Mouse (Mus musculus) myocyte (in vitro differentiated cells): ENCODE results near the gene Ankrd23. TPM values are rescaled to one million over a fixed set of nuclear protein-coding genes. Genes with fewer than 3 reads are reported as not detected.
A peak's percentile ranks its signal among the peaks of the same experiment; 100 is the strongest.

ENCODE experiments used
- H3K27me3 ChIP-seq: one replicate; pipeline ENCODE4 v1.6.1; 2011; ENCODE audit not compliant: control insufficient read depth, insufficient read depth, insufficient read length
- H3K36me3 ChIP-seq: one replicate; pipeline ENCODE4 v1.6.1; 2011; ENCODE audit not compliant: control insufficient read depth, insufficient read depth
- H3K4me2 ChIP-seq: one replicate; pipeline ENCODE4 v1.6.1; 2011; ENCODE audit warnings: low read depth, control low read depth
- H3K4me3 ChIP-seq: one replicate; pipeline ENCODE4 v1.5.1; 2011; ENCODE audit warnings: mild to moderate bottlenecking, control low read depth, moderate library complexity
- H3K79me2 ChIP-seq: one replicate; pipeline ENCODE4 v1.6.1; 2011; ENCODE audit not compliant: control insufficient read depth, insufficient read depth
- H3ac ChIP-seq: one replicate; pipeline ENCODE4 v1.6.1; 2011; ENCODE audit not compliant: control insufficient read depth, insufficient read length
- CEBPB ChIP-seq: IDR thresholded peaks from 2 replicates; pipeline ENCODE4 v1.6.1; 2011; ENCODE audit warnings: mild to moderate bottlenecking, moderate library complexity; ENCODE audit not compliant: poor library complexity, insufficient read depth, severe bottlenecking
- E2F4 ChIP-seq: IDR thresholded peaks from one replicate; pipeline ENCODE4 v1.6.1; 2011; ENCODE audit warnings: mild to moderate bottlenecking, control low read depth, moderate library complexity; ENCODE audit not compliant: insufficient read depth
- MAX ChIP-seq: IDR thresholded peaks from one replicate; pipeline ENCODE4 v1.6.1; 2011; ENCODE audit warnings: low read depth, mild to moderate bottlenecking, control low read depth
- MYOD1 ChIP-seq, 3 experiments: IDR thresholded peaks; one replicate each; pipeline ENCODE4 v1.6.1; 2011; ENCODE audit warnings: control low read depth in 2 of 3, low read depth in 2 of 3, mild to moderate bottlenecking in 2 of 3, moderate library complexity in 1 of 3; ENCODE audit not compliant: insufficient read length in 2 of 3, control insufficient read depth in 1 of 3
- MYOG ChIP-seq, 3 experiments: IDR thresholded peaks; one replicate each; pipeline ENCODE4 v1.6.1; 2011; ENCODE audit warnings: control low read depth in 2 of 3, low read depth in 2 of 3, mild to moderate bottlenecking in 2 of 3; ENCODE audit not compliant: insufficient read length in 2 of 3, control insufficient read depth in 1 of 3, insufficient read depth in 1 of 3
- POLR2A ChIP-seq: IDR thresholded peaks from one replicate; pipeline ENCODE4 v1.6.1; 2011; ENCODE audit warnings: low read depth, mild to moderate bottlenecking, control low read depth, moderate library complexity; ENCODE audit not compliant: insufficient read length
- POLR2AphosphoS2 ChIP-seq: IDR thresholded peaks from one replicate; pipeline ENCODE4 v1.6.1; 2011; ENCODE audit warnings: low read depth, control low read depth; ENCODE audit not compliant: insufficient read length
- REST ChIP-seq: IDR thresholded peaks from one replicate; pipeline ENCODE4 v1.6.1; 2011; ENCODE audit warnings: mild to moderate bottlenecking, control low read depth, moderate library complexity; ENCODE audit not compliant: insufficient read depth, insufficient read length
- SRF ChIP-seq: IDR thresholded peaks from one replicate; pipeline ENCODE4 v1.6.1; 2011; ENCODE audit warnings: low read depth; ENCODE audit not compliant: control insufficient read depth, insufficient read length
- TCF12 ChIP-seq: IDR thresholded peaks from one replicate; pipeline ENCODE4 v1.6.1; 2011; ENCODE audit warnings: mild to moderate bottlenecking, control low read depth; ENCODE audit not compliant: poor library complexity, insufficient read depth, severe bottlenecking
- TCF3 ChIP-seq: IDR thresholded peaks from one replicate; pipeline ENCODE4 v1.6.1; 2011; ENCODE audit warnings: low read depth, control low read depth; ENCODE audit not compliant: insufficient read length
- USF1 ChIP-seq: IDR thresholded peaks from one replicate; pipeline ENCODE4 v1.6.1; 2011; ENCODE audit warnings: low read depth, mild to moderate bottlenecking, control low read depth, moderate library complexity
- polyA plus RNA-seq: library from polyadenylated mRNA; unstranded; fragments of >200 nt; fragmentation: generic; extraction: Trizol; gene quantifications from one replicate; pipeline ENCODE4 v1.2.1, GENCODE M21; 2012; ENCODE audit warnings: missing spikeins

Gene Ankrd23
- polyA plus RNA-seq, 1 experiment = 78.6 TPM

- H3K27me3 ChIP-seq = no peaks in the 10 kb centered on the region
- TF ChIP-seq MYOG (IDR thresholded peaks at IDR 0.05; ENCODE audit: control insufficient read depth in 1 of 3, insufficient read depth in 1 of 3, insufficient read length in 2 of 3, low read depth in 2 of 3) (peak in 1 of 3 experiments; percentile 2), USF1 (no peak), TCF12 (no peak), TCF3 (no peak), POLR2A (peak; percentile 63), CEBPB (no peak), MYOD1 (IDR thresholded peaks at IDR 0.05; ENCODE audit: control insufficient read depth in 1 of 3, insufficient read length in 2 of 3, low read depth in 2 of 3) (peak in 1 of 3 experiments; percentile 50), POLR2AphosphoS2 (peak; percentile 63), REST (no peak), E2F4 (no peak), MAX (no peak), SRF (no peak)
- H3ac ChIP-seq = no peak overlapping the region
- H3K79me2 ChIP-seq = peaks cover 25% of the 10 kb centered on the region
- peak overlapping the region; percentile 98 for H3K4me2 ChIP-seq
- H3K36me3 ChIP-seq = peaks cover 4% of the 10 kb centered on the region
- H3K4me3 ChIP-seq = peak overlapping the region; percentile 99
These were observed 23.2 kb upstream of the Ankrd23 start for GRCm38 (mm10) chr1:36559888-36560287.

GRCm38 (mm10) chr1:36559256-36559655 is 22.6 kb upstream of the Ankrd23 start:
- H3K4me3 ChIP-seq = peak overlapping the region; percentile 99
- peaks cover 32% of the 10 kb centered on the region for H3K79me2 ChIP-seq
- TF ChIP-seq E2F4 (no peak), MYOD1 (IDR thresholded peaks at IDR 0.05; ENCODE audit: control insufficient read depth in 1 of 3, insufficient read length in 2 of 3, low read depth in 2 of 3) (no peak)
- H3K36me3 ChIP-seq = peaks cover 6% of the 10 kb centered on the region
- H3K27me3 ChIP-seq = no peaks in the 10 kb centered on the region
- peak overlapping the region; percentile 98 for H3K4me2 ChIP-seq
- H3ac ChIP-seq = no peak overlapping the region

GRCm38 (mm10) chr1:36558031-36558993 is 21.6 kb upstream of the Ankrd23 start, which contains the start of gene Sema4c:
TSS of gene Sema4c (minus strand) at chr1:36558349.
- H3K36me3 ChIP-seq = peaks cover 15% of the 10 kb centered on the region
- H3ac ChIP-seq = peak within 1 kb of the TSS; percentile 66
- H3K4me3 ChIP-seq = peak within 1 kb of the TSS; percentile 99
- H3K4me2 ChIP-seq = peak within 1 kb of the TSS; percentile 98
- peaks cover 41% of the 10 kb centered on the region for H3K79me2 ChIP-seq
- H3K27me3 ChIP-seq = no peaks in the 10 kb centered on the region
- no peak for TF ChIP-seq SRF
- no peak for TF ChIP-seq TCF12
- no peak for TF ChIP-seq REST
- no peak for TF ChIP-seq MAX
- TF ChIP-seq MYOD1 (IDR thresholded peaks at IDR 0.05; ENCODE audit: control insufficient read depth in 1 of 3, insufficient read length in 2 of 3, low read depth in 2 of 3) = no peak
- peak; percentile 53 for TF ChIP-seq POLR2AphosphoS2
- peak; percentile 54 for TF ChIP-seq POLR2A
- TF ChIP-seq CEBPB = no peak
- peak in 1 of 3 experiments; percentile 37 for TF ChIP-seq MYOG (IDR thresholded peaks at IDR 0.05; ENCODE audit: control insufficient read depth in 1 of 3, insufficient read depth in 1 of 3, insufficient read length in 2 of 3, low read depth in 2 of 3)
- TF ChIP-seq USF1 = no peak
- no peak for TF ChIP-seq TCF3
- no peak for TF ChIP-seq E2F4

- peaks cover 22% of the 10 kb centered on the region for H3K36me3 ChIP-seq
- TF ChIP-seq MYOD1 (IDR thresholded peaks at IDR 0.05; ENCODE audit: control insufficient read depth in 1 of 3, insufficient read length in 2 of 3, low read depth in 2 of 3) (peak in 1 of 3 experiments; percentile 65), E2F4 (no peak), CEBPB (no peak), REST (peak; percentile 5), TCF3 (no peak), TCF12 (no peak), MYOG (IDR thresholded peaks at IDR 0.05; ENCODE audit: control insufficient read depth in 1 of 3, insufficient read depth in 1 of 3, insufficient read length in 2 of 3, low read depth in 2 of 3) (peak in 2 of 3 experiments; percentile 26 to 83), POLR2AphosphoS2 (peak; percentile 31), POLR2A (no peak)
- H3ac ChIP-seq = peak overlapping the region; percentile 66
- no peaks in the 10 kb centered on the region for H3K27me3 ChIP-seq
- H3K4me2 ChIP-seq = peak overlapping the region; percentile 51
- H3K4me3 ChIP-seq = peak overlapping the region; percentile 99
- H3K79me2 ChIP-seq = peaks cover 41% of the 10 kb centered on the region
These were observed 20.9 kb upstream of the Ankrd23 start for GRCm38 (mm10) chr1:36557457-36558011.
